Mouse (Mus musculus): ENCODE data around the gene Cdk14. TPM values are rescaled to one million over a fixed set of nuclear protein-coding genes. Genes with fewer than 3 reads are reported as not detected.

Cdk14 gene
- polyA plus RNA-seq, 1 experiment from 2014 or later: 6.9 TPM

GRCm38 (mm10) chr5:5054270-5054669, 365.8 kb downstream of the Cdk14 start:
- Histone ChIP-seq H3K27ac (ENCODE audit: low read depth, low read length) (no peak overlapping the region), H3K4me3 (ENCODE audit: low read depth, low read length) (no peak overlapping the region), H3K4me1 (replicated peaks; ENCODE audit: control insufficient read depth, insufficient read depth, low read length) (no peaks in the 10 kb centered on the region; the same call in 1 of the 2 replicates), H3K9me3 (ENCODE audit: control insufficient read depth, low read length) (no peaks in the 10 kb centered on the region), H3K27me3 (replicated peaks; ENCODE audit: control insufficient read depth, insufficient read depth, low read length) (no peaks in the 10 kb centered on the region), H3K9ac (ENCODE audit: low read depth, low read length) (no peak overlapping the region), H3K4me2 (no peak overlapping the region), H3K36me3 (ENCODE audit: control insufficient read depth, insufficient read depth, low read length) (no peaks in the 10 kb centered on the region)
- DNase-seq (ENCODE audit: low spot score) (no peak), ATAC-seq (replicated peaks; ENCODE audit: low FRiP score) (no peak)
- 49% methylated on average over 1 of the region's 1 CpGs for WGBS

- no peak for DNase-seq (ENCODE audit: low spot score)
- Histone ChIP-seq H3K9me3 (ENCODE audit: control insufficient read depth, low read length) (no peaks in the 10 kb centered on the region), H3K27me3 (replicated peaks; ENCODE audit: control insufficient read depth, insufficient read depth, low read length) (no peaks in the 10 kb centered on the region), H3K27ac (ENCODE audit: low read depth, low read length) (no peak overlapping the region), H3K4me3 (ENCODE audit: low read depth, low read length) (no peak overlapping the region), H3K4me2 (no peak overlapping the region), H3K9ac (ENCODE audit: low read depth, low read length) (no peak overlapping the region), H3K4me1 (replicated peaks; ENCODE audit: control insufficient read depth, insufficient read depth, low read length) (no peaks in the 10 kb centered on the region), H3K36me3 (ENCODE audit: control insufficient read depth, insufficient read depth, low read length) (no peaks in the 10 kb centered on the region)
- 76% methylated on average over 5 of the region's 5 CpGs for WGBS
- no peak for ATAC-seq (replicated peaks; ENCODE audit: low FRiP score)
Observed at GRCm38 (mm10) chr5:5044326-5044725, 375.8 kb downstream of the Cdk14 start.

DNA sequence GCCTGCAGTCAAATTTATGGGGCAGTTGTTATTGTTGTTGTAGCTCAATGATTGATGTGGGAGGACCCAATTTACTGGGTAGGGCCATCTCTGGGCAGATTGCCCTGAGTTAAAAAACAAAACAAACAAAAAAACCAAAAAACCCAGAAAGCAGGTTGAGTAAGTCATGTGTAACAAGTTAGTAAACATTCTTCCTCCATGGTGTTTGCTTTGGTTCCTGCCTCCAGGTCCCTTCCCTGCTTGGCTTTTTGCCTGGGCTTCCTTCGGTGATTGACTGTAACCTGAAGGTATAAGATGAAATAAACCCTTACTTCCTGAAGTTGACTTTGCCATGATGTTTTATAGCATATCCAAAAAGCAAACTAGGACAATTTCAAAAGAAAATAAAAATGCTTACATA, 377.4 kb downstream of the Cdk14 start:
- ATAC-seq (replicated peaks; ENCODE audit: low FRiP score) (no peak), DNase-seq (ENCODE audit: low spot score) (no peak)
- H3K27ac ChIP-seq (ENCODE audit: low read depth, low read length): no peak overlapping the region
- no peaks in the 10 kb centered on the region for H3K27me3 ChIP-seq (replicated peaks; ENCODE audit: control insufficient read depth, insufficient read depth, low read length)
- H3K9ac ChIP-seq (ENCODE audit: low read depth, low read length): no peak overlapping the region
- no peak overlapping the region for H3K4me2 ChIP-seq
- H3K9me3 ChIP-seq (ENCODE audit: control insufficient read depth, low read length): no peaks in the 10 kb centered on the region
- no peaks in the 10 kb centered on the region for H3K4me1 ChIP-seq (replicated peaks; ENCODE audit: control insufficient read depth, insufficient read depth, low read length)
- 78% methylated on average over 1 of the region's 1 CpGs for WGBS
- no peaks in the 10 kb centered on the region for H3K36me3 ChIP-seq (ENCODE audit: control insufficient read depth, insufficient read depth, low read length)
- no peak overlapping the region for H3K4me3 ChIP-seq (ENCODE audit: low read depth, low read length)

- no peak overlapping the region for H3K4me2 ChIP-seq
- no peak overlapping the region for H3K9ac ChIP-seq (ENCODE audit: low read depth, low read length)
- WGBS: 82% methylated on average over 4 of the region's 4 CpGs
- H3K36me3 ChIP-seq (ENCODE audit: control insufficient read depth, insufficient read depth, low read length): no peaks in the 10 kb centered on the region
- no peak overlapping the region for H3K27ac ChIP-seq (ENCODE audit: low read depth, low read length)
- no peaks in the 10 kb centered on the region for H3K9me3 ChIP-seq (ENCODE audit: control insufficient read depth, low read length)
- ATAC-seq (replicated peaks; ENCODE audit: low FRiP score) (no peak), DNase-seq (ENCODE audit: low spot score) (no peak)
- H3K27me3 ChIP-seq (replicated peaks; ENCODE audit: control insufficient read depth, insufficient read depth, low read length): no peaks in the 10 kb centered on the region
- H3K4me3 ChIP-seq (ENCODE audit: low read depth, low read length): no peak overlapping the region
- no peaks in the 10 kb centered on the region for H3K4me1 ChIP-seq (replicated peaks; ENCODE audit: control insufficient read depth, insufficient read depth, low read length)
Observed at GRCm38 (mm10) chr5:5041480-5041879, 378.6 kb downstream of the Cdk14 start.

DNA sequence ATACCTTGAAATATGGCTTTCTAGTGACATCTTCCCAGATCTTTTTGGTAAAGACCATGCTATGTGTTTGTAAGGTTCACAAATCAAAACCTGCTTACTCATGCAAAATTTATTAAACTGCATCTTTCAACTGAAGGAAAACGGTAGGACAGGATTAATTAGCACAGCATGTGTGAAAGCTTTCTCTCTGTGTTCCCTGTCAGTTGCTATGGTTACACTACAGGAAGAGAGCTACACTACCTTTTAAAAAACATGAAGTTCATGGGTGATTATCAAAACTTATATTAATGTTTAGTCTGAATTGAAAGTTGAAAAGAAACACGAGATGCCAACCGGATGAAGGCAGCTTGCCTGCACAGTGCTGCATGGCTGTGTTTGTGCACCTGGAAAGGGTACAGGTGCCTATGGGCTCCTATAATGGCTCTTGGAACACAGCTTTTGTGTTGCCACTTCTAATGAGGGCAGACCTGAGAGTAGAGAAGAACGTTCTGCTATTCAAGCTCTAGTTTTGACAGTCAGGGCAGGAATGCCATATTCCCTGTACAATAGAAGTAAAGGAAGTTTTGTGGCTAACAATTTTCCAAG, 380.3 kb downstream of the Cdk14 start:
- no peak overlapping the region for H3K9ac ChIP-seq (ENCODE audit: low read depth, low read length)
- no peaks in the 10 kb centered on the region for H3K4me1 ChIP-seq (replicated peaks; ENCODE audit: control insufficient read depth, insufficient read depth, low read length)
- DNase-seq (ENCODE audit: low spot score) (no peak), ATAC-seq (replicated peaks; ENCODE audit: low FRiP score) (no peak)
- H3K27me3 ChIP-seq (replicated peaks; ENCODE audit: control insufficient read depth, insufficient read depth, low read length): no peaks in the 10 kb centered on the region
- no peak overlapping the region for H3K4me2 ChIP-seq
- WGBS: 77% methylated on average over 4 of the region's 4 CpGs
- H3K9me3 ChIP-seq (ENCODE audit: control insufficient read depth, low read length): no peaks in the 10 kb centered on the region
- no peaks in the 10 kb centered on the region for H3K36me3 ChIP-seq (ENCODE audit: control insufficient read depth, insufficient read depth, low read length)
- no peak overlapping the region for H3K4me3 ChIP-seq (ENCODE audit: low read depth, low read length)
- H3K27ac ChIP-seq (ENCODE audit: low read depth, low read length): no peak overlapping the region

DNA sequence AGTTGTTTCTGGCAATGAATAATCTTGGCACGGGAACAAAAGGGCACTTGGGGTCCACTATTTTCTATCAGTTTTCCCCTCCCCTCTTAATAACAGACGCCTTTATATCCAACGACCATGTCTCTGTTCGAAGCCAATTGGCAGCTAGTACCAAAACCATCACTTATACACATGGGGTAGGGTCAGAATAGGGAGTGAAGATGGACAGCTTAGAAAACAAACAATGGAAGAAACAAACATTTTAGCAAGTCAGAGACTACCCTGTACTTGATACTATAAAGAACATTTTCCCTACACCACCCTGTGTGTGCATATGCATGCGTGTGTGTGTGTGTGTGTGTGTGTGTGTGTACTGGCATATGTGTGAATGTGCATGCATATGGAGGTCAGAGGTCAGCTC, 386.7 kb downstream of the Cdk14 start:
- no peak overlapping the region for H3K4me3 ChIP-seq (ENCODE audit: low read depth, low read length)
- no peak overlapping the region for H3K9ac ChIP-seq (ENCODE audit: low read depth, low read length)
- no peaks in the 10 kb centered on the region for H3K36me3 ChIP-seq (ENCODE audit: control insufficient read depth, insufficient read depth, low read length)
- no peaks in the 10 kb centered on the region for H3K4me1 ChIP-seq (replicated peaks; ENCODE audit: control insufficient read depth, insufficient read depth, low read length)
- WGBS: 79% methylated on average over 5 of the region's 5 CpGs
- no peak overlapping the region for H3K27ac ChIP-seq (ENCODE audit: low read depth, low read length)
- DNase-seq (ENCODE audit: low spot score): no peak
- no peaks in the 10 kb centered on the region for H3K9me3 ChIP-seq (ENCODE audit: control insufficient read depth, low read length)
- H3K4me2 ChIP-seq: no peak overlapping the region
- ATAC-seq (replicated peaks; ENCODE audit: low FRiP score): no peak
- H3K27me3 ChIP-seq (replicated peaks; ENCODE audit: control insufficient read depth, insufficient read depth, low read length): no peaks in the 10 kb centered on the region

DNA sequence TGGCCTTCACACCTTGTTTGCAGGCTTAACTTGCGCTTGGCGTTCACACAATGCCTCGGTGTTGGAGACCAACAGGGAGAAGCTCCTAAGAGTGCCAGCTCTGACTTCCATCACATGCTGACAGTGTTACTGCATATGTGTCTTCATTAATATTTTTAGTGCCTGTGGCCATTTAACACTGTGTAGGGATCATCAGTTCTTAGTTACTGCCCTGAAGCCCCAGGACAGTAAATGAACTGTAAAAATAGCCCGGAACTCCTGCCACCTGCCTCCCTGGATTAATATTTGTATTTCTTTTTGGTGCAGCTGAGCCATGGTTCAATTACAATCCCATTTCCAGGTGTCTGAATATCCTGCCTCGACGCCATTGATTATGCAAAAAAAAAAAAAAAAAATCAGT, 387.3 kb downstream of the Cdk14 start:
- H3K36me3 ChIP-seq (ENCODE audit: control insufficient read depth, insufficient read depth, low read length): no peaks in the 10 kb centered on the region
- WGBS: 70% methylated on average over 6 of the region's 6 CpGs
- H3K4me1 ChIP-seq (replicated peaks; ENCODE audit: control insufficient read depth, insufficient read depth, low read length): no peaks in the 10 kb centered on the region
- ATAC-seq (replicated peaks; ENCODE audit: low FRiP score): no peak
- H3K9ac ChIP-seq (ENCODE audit: low read depth, low read length): no peak overlapping the region
- H3K27ac ChIP-seq (ENCODE audit: low read depth, low read length): no peak overlapping the region
- no peak overlapping the region for H3K4me3 ChIP-seq (ENCODE audit: low read depth, low read length)
- no peaks in the 10 kb centered on the region for H3K9me3 ChIP-seq (ENCODE audit: control insufficient read depth, low read length)
- no peak overlapping the region for H3K4me2 ChIP-seq
- no peaks in the 10 kb centered on the region for H3K27me3 ChIP-seq (replicated peaks; ENCODE audit: control insufficient read depth, insufficient read depth, low read length)
- DNase-seq (ENCODE audit: low spot score): no peak

GRCm38 (mm10) chr5:5032446-5032845, 387.7 kb downstream of the Cdk14 start:
- no peak overlapping the region for H3K4me2 ChIP-seq
- H3K9ac ChIP-seq (ENCODE audit: low read depth, low read length): no peak overlapping the region
- no peak overlapping the region for H3K4me3 ChIP-seq (ENCODE audit: low read depth, low read length)
- DNase-seq (ENCODE audit: low spot score): no peak
- H3K27me3 ChIP-seq (replicated peaks; ENCODE audit: control insufficient read depth, insufficient read depth, low read length): no peaks in the 10 kb centered on the region
- WGBS: 77% methylated on average over 11 of the region's 11 CpGs
- no peaks in the 10 kb centered on the region for H3K4me1 ChIP-seq (replicated peaks; ENCODE audit: control insufficient read depth, insufficient read depth, low read length)
- H3K27ac ChIP-seq (ENCODE audit: low read depth, low read length): no peak overlapping the region
- no peaks in the 10 kb centered on the region for H3K9me3 ChIP-seq (ENCODE audit: control insufficient read depth, low read length)
- no peak for ATAC-seq (replicated peaks; ENCODE audit: low FRiP score)
- no peaks in the 10 kb centered on the region for H3K36me3 ChIP-seq (ENCODE audit: control insufficient read depth, insufficient read depth, low read length)

GRCm38 (mm10) chr5:5030431-5030830, 389.7 kb downstream of the Cdk14 start:
- Histone ChIP-seq H3K4me2 (no peak overlapping the region), H3K36me3 (ENCODE audit: control insufficient read depth, insufficient read depth, low read length) (no peaks in the 10 kb centered on the region), H3K27me3 (replicated peaks; ENCODE audit: control insufficient read depth, insufficient read depth, low read length) (no peaks in the 10 kb centered on the region), H3K9me3 (ENCODE audit: control insufficient read depth, low read length) (no peaks in the 10 kb centered on the region), H3K4me1 (replicated peaks; ENCODE audit: control insufficient read depth, insufficient read depth, low read length) (no peaks in the 10 kb centered on the region), H3K9ac (ENCODE audit: low read depth, low read length) (no peak overlapping the region), H3K4me3 (ENCODE audit: low read depth, low read length) (no peak overlapping the region), H3K27ac (ENCODE audit: low read depth, low read length) (no peak overlapping the region)
- 63% methylated on average over 2 of the region's 2 CpGs for WGBS
- DNase-seq (ENCODE audit: low spot score) (no peak), ATAC-seq (replicated peaks; ENCODE audit: low FRiP score) (no peak)
